Mouse (Mus musculus) bone marrow, adult 2 months (tissue): ENCODE data around the gene Sval2. TPM values are rescaled to one million over a fixed set of nuclear protein-coding genes. Genes with fewer than 3 reads are reported as not detected.

Source experiments
- H3K27ac ChIP-seq: fragments of 200-500 bp; 2 replicates; pipeline ENCODE4 v1.5.1; 2012; ENCODE audit warnings: low read depth, mild to moderate bottlenecking, control low read depth, inconsistent platforms, low read length; ENCODE audit not compliant: control insufficient read depth, poor library complexity, insufficient read depth
- H3K4me1 ChIP-seq: fragments of 200-500 bp; 2 replicates; pipeline ENCODE4 v1.6.1; 2011; ENCODE audit warnings: low read length; ENCODE audit not compliant: control insufficient read depth, insufficient read depth
- H3K4me3 ChIP-seq: fragments of 200-500 bp; replicated peaks from 2 replicates; pipeline ENCODE3; 2011; ENCODE audit warnings: mild to moderate bottlenecking, low read depth, low read length, control low read depth; ENCODE audit not compliant: control insufficient read depth
- CTCF ChIP-seq: fragments of 200-500 bp; IDR thresholded peaks from 2 replicates; pipeline ENCODE4 v1.5.1; 2011; ENCODE audit warnings: low read length, control low read depth; ENCODE audit not compliant: control insufficient read depth, insufficient read depth
- POLR2A ChIP-seq: fragments of 200-500 bp; IDR thresholded peaks from 2 replicates; pipeline ENCODE4 v1.6.1; 2011; ENCODE audit warnings: low read depth, mild to moderate bottlenecking, control low read depth, low read length, borderline replicate concordance; ENCODE audit not compliant: control insufficient read depth
- WGBS: fragments of 180-500 bp; shearing (Covaris S2); methylation state at CpG from one replicate; pipeline ENCODE4 v1.1.7; 2018; 5-methylcytosine and 5-hydroxymethylcytosine counted together
- polyA plus RNA-seq: library from polyadenylated mRNA; stranded (reverse); fragments of >200 nt; gene quantifications from 2 replicates; pipeline ENCODE4 v1.2.4, GENCODE M21; 2011; ENCODE audit warnings: low replicate concordance; ENCODE audit not compliant: missing spikeins, insufficient read depth, insufficient read length

Gene Sval2
- polyA plus RNA-seq, result not detected in 2 replicates

- Histone ChIP-seq H3K4me1 (no peaks in the 10 kb centered on the region), H3K27ac (no peak within 1 kb of the TSS), H3K4me3 (no peak within 1 kb of the TSS)
- TF ChIP-seq CTCF (no peak), POLR2A (no peak)
- 73% methylated on average over 3 of the region's 3 CpGs for WGBS
Measured at GRCm38 (mm10) chr6:41852689-41853088, at the start of gene Sval2. Sval2 (plus strand) TSS chr6:41852989.

DNA sequence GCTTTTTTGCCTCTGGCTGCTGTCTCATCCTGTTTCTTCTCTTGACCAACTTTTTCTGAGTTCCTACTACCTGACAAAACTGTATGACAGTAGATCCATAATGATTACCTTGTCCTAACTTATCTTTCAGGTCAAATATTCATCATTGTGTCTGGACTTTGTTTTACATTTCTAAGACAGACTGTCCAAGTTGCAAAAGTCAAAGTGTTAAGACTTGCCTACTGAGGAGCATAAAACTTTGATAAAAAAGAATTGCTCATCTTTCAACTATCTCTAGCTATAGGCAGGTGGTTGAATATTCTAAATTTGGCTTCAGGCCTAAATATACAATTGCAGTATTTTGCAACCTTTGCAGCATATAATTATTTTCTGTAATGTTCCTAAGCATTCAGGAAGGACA is 28.7 kb upstream of the Sval2 start:
- H3K4me3 ChIP-seq, result no peak overlapping the region
- H3K4me1 ChIP-seq, result no peaks in the 10 kb centered on the region
- no peak overlapping the region for H3K27ac ChIP-seq
- TF ChIP-seq POLR2A (no peak), CTCF (no peak)

- Histone ChIP-seq H3K4me3 (no peak overlapping the region), H3K4me1 (no peaks in the 10 kb centered on the region), H3K27ac (no peak overlapping the region)
- TF ChIP-seq POLR2A, result no peak
- TF ChIP-seq CTCF, result no peak
- WGBS, result 76% methylated on average over 2 of the region's 2 CpGs
Measured at GRCm38 (mm10) chr6:41829516-41829915, 23.3 kb upstream of the Sval2 start.

- H3K27ac ChIP-seq, result no peak within 1 kb of the TSS
- no peaks in the 10 kb centered on the region for H3K4me1 ChIP-seq
- H3K4me3 ChIP-seq, result no peak within 1 kb of the TSS
- TF ChIP-seq POLR2A, result no peak
- no peak for TF ChIP-seq CTCF
- 81% methylated on average over 2 of the region's 2 CpGs for WGBS
Measured at GRCm38 (mm10) chr6:41847235-41847634, 5.6 kb upstream of the Sval2 start, which contains the start of gene Pip. Pip (plus strand) TSS chr6:41847535.

DNA sequence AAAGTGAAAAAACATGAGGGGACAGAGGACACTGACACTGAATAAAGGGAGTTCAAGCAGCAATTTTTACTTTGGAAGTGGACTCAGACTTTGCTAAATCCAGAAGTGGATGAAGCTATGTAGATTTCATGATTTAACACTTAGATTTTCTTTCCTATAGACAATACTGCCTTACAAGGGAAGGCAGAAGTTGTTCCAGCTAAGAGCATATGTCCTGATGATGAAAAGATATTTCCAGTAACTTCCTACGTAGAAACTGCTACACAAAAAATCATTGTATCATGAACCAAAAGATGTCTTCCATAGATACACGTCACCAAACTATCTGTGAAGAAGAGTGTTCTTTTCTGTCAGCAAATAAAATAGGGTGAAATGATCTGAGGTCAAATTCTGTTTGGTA is 11.2 kb downstream of the Sval2 start:
- H3K4me3 ChIP-seq, result no peak overlapping the region
- no peak overlapping the region for H3K27ac ChIP-seq
- no peaks in the 10 kb centered on the region for H3K4me1 ChIP-seq
- 63% methylated on average over 2 of the region's 2 CpGs for WGBS
- TF ChIP-seq CTCF (no peak), POLR2A (no peak)

- 77% methylated on average over 5 of the region's 5 CpGs for WGBS
- Histone ChIP-seq H3K4me1 (no peaks in the 10 kb centered on the region), H3K27ac (no peak overlapping the region), H3K4me3 (no peak overlapping the region)
- TF ChIP-seq CTCF (no peak), POLR2A (no peak)
Measured at GRCm38 (mm10) chr6:41911625-41912024, 58.8 kb downstream of the Sval2 start.

Other genes starting within 250 kb of the Sval2 start
- gene Ephb6, start 247.5 kb upstream of the Sval2 start, polyA plus RNA-seq, result 2.4 TPM in 1 of 2 replicates, not detected in the other
- not detected in 2 replicates for gene Trpv6, start 216.6 kb upstream of the Sval2 start, polyA plus RNA-seq
- 0.31 and 0.75 TPM in 2 replicates for gene Trpv5, start 172.2 kb upstream of the Sval2 start, polyA plus RNA-seq
- gene Llcfc1, start 168.6 kb upstream of the Sval2 start, polyA plus RNA-seq, result not detected in 2 replicates
- 1,009 and 1,115 TPM in 2 replicates for gene Kel, start 148.7 kb upstream of the Sval2 start, polyA plus RNA-seq
- not detected in 2 replicates for gene Olfr459, start 77.8 kb upstream of the Sval2 start, polyA plus RNA-seq
- gene Pip, start 5.5 kb upstream of the Sval2 start, polyA plus RNA-seq, result not detected in 2 replicates
- not detected in 2 replicates for gene Sval1, start 98.6 kb downstream of the Sval2 start, polyA plus RNA-seq
- not detected in 2 replicates for gene Sval3, start 115.2 kb downstream of the Sval2 start, polyA plus RNA-seq
- gene Sva, start 185.4 kb downstream of the Sval2 start, polyA plus RNA-seq, result not detected in 2 replicates